Mouse (Mus musculus) G1E-ER4 (cell line): Measurements from ENCODE around the gene Rimbp2. TPM values are rescaled to one million over a fixed set of nuclear protein-coding genes. Genes with fewer than 3 reads are reported as not detected.

ENCODE experiments used
- GATA1 ChIP-seq: IDR thresholded peaks from one replicate; pipeline ENCODE4 v1.8.0; 2012; ENCODE audit warnings: low read length, inconsistent platforms
- polyA plus RNA-seq: library from polyadenylated mRNA; stranded (reverse); fragments of >175 nt; gene quantifications from 2 replicates; pipeline ENCODE4 v1.2.3, GENCODE M21; 2012

The Rimbp2 gene
- polyA plus RNA-seq, 1 experiment, result not detected

DNA sequence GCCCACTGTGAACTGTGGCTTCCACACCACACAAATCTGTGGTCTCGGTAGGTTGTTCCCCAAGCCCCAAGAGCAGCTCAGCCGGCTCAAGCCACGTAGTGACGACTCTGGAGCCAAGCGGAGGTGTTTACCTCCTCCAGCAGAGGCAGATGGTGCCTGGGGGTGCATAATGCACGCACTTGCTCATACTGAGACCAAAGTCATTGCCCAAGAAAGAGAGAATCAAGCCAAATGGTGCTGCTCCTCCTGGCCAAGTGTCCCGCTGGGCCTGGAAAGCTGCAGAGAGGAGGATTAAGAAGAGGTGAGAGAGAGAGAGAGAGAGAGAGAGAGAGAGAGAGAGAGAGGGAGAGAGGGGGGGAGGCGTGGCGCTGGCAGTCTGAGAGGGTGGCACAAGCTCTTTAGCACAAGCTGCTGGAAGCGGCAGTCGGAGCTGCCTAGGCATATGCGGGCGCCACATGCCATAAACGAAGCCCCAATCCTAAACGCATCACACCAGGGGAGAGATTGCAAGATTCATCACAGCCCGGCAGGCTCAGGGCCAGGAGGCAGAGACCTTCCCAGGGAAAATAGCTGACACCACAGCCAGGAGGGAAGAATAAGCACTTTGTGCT lies 75.8 kb downstream of the Rimbp2 start:
- no peak for TF ChIP-seq GATA1

DNA sequence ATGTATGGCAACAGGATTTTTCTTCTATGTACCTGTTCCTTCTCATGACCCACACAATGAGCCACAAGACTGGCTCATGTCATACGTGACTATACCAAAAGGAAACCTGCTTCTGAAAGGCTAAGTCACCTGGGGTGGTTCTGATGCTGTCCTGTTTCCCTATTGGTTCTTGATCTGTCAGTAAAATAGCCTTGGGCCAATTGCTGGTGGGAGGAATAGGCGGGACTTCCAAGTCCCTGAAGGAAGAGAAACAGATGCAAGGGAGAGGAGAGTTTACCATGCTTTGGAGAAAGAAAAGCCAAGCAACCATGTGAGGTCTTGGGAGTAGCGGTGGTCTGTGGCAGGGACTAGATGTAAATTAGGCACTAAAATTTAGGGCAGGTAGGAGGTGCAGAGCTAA lies 81.6 kb downstream of the Rimbp2 start:
- no peak for TF ChIP-seq GATA1

DNA sequence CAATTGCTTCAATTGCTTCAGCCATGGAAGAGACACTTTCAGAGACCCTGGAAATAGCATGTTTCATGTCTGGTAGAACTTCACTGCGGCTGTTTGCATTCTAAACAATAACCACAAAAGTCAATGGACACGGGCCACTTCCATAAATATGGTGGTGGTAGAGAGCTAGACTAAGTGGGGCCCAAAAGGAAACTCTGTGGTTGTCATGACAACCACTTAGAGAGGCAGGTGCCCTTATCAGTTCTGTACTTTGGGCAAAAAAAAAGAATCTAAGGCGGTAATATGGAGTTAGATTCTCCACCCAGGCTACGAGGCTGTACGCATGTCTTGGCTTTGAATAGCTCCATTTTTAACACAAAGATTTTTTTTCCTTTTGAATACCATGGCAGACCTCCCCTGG lies 86.5 kb downstream of the Rimbp2 start:
- TF ChIP-seq GATA1, result no peak

DNA sequence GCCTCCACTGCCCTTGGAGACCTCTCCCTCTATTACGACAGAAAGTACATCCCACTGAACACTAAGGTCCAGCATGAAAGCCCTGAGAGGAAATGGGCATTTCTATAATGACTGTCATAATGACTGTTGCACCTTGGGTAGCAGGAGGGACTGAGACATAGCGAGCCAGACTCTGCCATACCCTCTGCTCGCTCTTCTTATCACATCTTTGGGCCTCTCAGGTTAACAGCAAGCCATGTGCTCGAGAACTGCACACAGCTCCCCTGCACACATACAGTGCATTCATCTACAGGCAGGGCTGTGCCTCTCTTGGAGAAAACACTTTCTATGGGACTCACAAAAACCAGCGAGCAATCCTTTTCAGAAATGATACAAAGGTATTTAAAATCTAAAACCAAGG lies 87.0 kb downstream of the Rimbp2 start:
- no peak for TF ChIP-seq GATA1

DNA sequence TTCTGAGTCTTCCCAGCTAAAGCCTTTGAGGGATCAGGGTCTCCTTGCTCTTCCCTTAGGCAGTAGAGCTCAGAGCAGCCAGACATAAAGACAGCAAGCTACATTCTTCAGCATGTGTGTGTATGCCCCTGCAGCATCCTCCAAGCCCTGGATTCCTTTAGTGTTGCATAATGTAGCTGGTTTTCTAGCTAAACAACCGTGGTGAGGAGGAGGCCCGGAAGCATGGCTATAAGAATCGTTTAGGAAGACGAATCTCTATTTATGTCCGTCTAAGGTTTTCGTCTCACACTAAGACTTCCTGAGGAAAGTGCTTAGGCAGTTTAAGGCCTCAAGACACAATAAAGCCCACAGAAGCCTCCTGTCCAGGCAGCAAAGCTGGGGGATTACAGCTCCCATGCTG lies 89.8 kb downstream of the Rimbp2 start:
- TF ChIP-seq GATA1, result no peak

DNA sequence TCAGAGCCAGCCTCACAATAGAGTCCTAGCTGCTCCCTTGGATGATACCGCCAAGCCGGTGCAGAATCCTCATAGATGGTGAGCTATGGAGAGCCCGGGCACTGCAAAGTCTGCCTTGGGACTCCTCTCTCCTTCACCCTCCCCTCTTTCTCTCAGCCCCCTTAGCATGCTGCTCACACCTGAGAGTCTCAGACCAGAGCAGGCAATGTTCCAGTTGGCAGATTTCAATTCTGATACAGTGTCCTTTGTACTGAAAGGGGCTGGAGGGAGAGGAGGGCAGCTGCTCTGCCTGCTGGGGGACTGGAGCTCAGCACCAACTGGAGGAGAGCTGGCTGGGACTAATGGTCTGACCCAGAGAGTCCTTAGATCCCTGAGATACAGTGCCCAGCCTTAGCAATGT lies 92.4 kb downstream of the Rimbp2 start:
- TF ChIP-seq GATA1, result no peak

DNA sequence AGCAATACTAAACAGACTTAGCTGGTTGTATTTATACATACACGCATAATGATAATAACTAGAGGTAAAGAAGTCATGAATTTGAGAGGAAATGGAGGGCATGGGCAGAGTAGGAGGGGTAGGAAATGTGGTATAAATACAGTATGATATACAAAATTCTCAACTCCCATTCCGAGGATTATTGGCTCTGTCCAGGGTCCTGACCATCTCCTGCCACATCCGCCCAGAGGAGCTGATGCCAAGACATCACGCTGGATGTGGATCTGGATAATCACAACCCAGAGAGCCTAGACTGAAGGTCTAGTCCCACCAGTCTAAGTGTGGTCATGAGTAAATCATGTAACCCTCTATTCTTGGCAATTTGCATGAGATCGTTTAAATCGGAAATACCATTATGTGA lies 100.5 kb downstream of the Rimbp2 start:
- TF ChIP-seq GATA1, result no peak

DNA sequence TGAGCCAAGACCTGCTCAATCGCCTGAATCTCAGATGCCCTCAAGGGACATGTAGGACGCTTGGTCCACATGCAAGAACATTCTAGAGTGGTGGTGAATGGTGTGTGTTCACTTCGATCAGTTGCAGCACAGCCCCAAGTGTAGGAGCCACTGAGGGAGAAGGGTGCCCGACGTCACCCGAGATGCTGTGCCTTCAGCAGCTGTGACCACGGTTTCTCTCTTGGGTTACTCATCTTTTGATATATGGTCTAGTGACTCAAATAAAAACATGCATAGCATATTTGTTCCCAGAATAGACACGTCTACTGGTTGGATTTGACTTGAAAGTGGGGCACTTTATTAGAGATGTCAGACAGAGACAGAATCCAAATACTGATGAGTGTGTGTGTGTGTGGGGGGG lies 105.5 kb downstream of the Rimbp2 start:
- TF ChIP-seq GATA1, result no peak

DNA sequence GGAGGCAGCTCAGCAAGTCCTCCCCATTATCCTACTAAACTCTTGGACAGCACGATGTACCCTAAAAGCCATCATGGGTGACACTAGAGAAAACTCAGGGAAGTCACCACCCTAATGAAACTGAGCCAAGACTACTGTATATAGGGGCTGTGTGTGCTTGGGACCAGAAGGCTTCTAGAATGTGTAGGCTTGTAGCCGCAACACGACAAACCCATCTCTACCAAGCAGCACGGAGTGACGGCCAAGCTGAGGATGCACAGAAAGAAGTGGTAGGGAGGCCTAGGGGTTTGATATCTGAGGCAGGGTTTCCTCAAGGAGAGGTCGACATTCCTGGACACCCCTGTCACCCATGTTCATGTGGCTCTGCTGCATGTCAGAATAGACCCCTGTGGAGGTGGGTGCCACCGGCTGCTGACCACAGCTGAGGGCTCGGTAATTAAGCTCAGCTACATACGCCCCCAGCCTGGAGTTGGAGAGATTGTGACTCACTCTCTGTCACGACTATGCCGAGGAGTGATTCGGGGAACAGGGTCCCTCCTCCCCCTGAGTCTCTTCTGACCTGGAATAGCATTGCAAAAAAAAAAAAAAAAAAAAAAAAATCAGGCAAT lies 106.7 kb downstream of the Rimbp2 start:
- no peak for TF ChIP-seq GATA1

DNA sequence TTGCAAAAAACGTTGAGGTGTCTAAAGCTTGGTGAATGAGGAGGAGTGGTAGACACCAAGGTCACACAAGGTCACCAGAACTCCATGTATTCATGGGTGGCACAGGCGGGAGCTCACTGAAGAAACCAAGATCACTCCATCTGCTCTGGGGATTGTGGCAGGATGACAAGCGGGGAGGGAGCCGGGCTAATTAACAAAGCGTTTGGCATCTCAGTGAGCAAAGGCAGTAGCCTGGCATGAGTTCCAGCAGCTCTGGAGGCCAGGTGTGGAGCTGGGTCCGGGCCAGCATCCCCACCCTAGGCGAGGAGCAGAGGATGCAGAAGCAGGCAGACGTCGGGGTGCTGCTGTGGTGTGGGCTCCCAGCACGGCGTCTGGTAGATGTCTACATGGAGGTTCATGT lies 108.3 kb downstream of the Rimbp2 start:
- TF ChIP-seq GATA1, result no peak

DNA sequence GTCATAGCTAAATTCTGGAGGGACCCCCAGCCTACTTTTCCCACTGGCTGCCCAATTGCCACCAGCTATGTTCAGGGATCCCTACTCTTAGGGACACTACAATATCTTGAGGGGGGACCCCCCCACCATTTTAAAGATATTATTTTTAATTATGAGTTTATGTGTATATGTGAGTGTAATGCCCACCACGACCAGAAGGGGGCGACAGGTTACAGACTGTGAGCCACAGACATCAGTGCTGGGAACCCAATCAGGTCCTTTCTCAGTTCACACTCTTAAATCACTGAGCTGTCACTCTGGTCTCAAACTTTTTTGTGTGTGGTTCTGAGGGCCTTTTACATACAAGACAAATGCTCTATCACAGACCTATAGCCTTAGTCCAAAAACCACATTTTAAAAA lies 109.3 kb downstream of the Rimbp2 start:
- TF ChIP-seq GATA1, result no peak

DNA sequence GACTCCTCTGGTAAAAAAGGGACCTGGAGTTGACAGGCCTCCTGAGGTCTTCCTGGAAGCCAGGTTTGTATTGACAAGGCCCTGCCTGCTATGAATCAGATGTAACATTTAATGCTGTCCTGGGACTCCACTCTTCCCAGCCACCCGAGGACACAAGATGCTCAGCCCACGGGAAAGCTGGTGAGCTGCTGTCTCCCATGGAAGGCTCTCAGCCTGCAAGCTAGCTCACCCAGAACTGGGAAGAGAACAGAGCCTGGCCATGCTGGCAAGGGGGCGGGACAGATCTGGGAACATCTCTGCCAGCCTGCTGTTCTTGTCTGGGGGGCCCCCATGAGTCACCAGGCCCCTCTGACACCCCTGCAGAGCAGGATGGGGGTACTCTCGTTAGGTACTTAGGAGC lies 111.7 kb downstream of the Rimbp2 start:
- no peak for TF ChIP-seq GATA1

DNA sequence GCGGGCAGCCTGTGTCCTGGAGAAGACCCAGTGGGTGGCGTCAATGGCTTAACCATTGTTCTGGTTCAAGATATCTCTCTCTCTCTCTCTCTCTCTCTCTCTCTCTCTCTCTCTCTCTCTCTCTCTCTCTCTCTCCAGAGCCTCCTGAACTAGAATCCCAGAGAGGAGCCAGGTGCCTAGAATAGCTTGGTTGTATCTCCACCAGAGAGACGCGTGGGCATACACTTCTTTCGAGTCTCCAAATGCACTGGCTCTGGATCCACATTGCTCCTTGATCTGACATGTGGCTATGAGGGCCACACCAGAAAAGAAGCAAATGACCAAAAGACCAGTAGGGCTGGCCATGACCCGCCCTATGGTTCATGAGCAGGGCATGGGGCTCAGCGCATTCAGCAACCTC lies 116.2 kb downstream of the Rimbp2 start:
- no peak for TF ChIP-seq GATA1

DNA sequence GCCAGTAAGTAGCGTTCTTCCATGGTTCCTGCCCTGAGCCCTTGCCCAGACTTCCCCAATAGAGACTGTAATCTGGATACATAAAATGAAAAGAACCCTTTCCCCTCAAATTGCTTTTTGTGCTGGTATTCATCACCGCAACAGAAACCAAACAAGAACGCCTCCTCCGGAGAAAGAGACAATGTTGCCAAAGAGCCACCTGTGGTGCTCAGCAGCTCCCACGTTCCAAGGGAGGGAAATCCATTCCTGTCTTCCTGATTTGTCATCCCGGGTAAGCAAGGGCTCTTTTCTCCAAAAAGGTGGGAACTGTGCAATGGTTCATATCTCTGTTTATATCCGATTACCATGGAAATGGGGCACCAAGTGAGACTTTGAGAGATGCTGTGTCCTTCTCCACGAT lies 119.2 kb downstream of the Rimbp2 start:
- no peak for TF ChIP-seq GATA1

DNA sequence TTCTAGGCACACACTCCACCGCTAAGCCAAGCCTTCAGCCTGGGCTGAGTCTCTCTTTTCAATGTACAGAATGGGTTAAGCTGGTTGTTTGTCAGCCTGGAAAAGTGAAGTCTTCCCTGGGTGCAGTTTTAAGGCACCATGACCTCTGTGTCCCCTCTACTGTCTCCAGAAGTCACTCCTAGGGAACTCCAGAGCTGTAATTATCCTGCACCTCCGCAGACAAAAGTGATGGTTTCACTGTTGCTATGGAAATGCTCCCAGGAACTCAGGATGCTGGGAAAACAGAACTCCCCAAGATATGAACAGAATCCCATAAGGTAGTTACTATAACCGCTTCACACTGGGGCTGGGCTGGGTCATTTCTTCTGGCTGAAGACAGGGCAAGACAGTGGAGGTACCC lies 130.4 kb downstream of the Rimbp2 start:
- TF ChIP-seq GATA1, result no peak

DNA sequence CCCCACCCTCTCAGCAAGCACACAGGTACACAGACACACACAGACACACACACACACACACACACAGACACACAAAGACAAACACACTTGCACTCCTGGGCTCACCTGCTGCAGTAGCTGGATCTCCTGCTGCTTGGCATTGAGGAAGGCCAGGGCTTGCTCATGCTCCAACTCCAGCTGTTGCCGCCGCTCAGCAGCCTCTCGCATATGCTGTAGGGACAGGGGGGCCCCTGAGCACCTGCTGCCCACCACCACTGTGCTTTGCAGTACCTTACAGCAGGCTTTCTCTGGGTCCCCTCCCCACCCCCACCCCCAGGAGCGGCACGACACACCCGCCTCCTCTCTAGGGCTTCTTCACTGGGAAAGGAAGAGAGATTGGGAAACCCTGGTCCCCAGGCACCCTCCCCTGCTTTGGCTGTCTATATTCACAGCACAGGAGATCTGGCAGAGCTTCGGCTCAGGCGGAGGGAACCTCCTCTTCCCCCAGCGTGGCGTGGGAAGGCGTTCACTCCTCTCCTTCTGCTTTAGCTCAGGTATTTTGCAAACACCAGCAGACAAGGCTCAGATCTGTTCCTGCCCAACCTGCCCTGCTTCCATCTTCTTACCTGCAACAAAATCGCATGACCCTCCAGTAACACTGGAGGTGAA lies 133.5 kb downstream of the Rimbp2 start:
- no peak for TF ChIP-seq GATA1

DNA sequence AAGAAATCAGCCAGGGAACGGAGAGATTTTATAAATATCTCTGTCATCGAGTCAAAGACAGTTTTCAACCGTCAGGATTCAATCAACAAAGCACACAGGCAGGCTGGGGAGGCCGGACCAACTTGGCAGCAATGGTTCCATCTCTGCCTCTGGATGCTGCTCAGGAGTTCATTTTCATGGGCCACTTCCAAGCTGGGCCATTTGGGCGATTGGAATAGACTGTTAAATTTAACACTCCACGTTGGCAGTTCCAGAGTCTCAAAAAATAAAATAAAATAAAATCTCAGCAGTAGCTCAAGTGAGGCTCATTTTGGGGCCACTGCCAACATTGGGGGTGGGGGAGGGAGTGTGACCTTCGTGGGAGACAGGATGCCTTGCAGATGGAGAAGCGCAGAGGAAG lies 137.7 kb downstream of the Rimbp2 start:
- no peak for TF ChIP-seq GATA1
